Mouse (Mus musculus) hindlimb bud, embryonic 11.5 days (tissue): ENCODE measurements at regions not wholly inside any gene's neighbourhood (a gene's known extent, or its start where the extent isn't known, plus 50 kb on each side); places are given as distances from the start of the nearest gene placed in this dataset.

Experiments used
- DNase-seq: peaks from one replicate; pipeline ENCODE4 v3.0.0-alpha.2; 2012; ENCODE audit warnings: low read depth, low spot score; ENCODE audit errors: extremely low spot score

GRCm38 (mm10) chr3:128230390-128230789, 334.3 kb upstream of the Fam241a start:
- no peak for DNase-seq

- no peak for DNase-seq
These were observed 330.9 kb upstream of the Fam241a start for GRCm38 (mm10) chr3:128226930-128227585.

- no peak for DNase-seq
These were observed 330.4 kb upstream of the Fam241a start for GRCm38 (mm10) chr3:128226503-128226902.

- no peak for DNase-seq
These were observed 326.2 kb upstream of the Fam241a start for GRCm38 (mm10) chr3:128222344-128222743.

GRCm38 (mm10) chr3:128221625-128222024, 325.5 kb upstream of the Fam241a start:
- no peak for DNase-seq

- no peak for DNase-seq
These were observed 324.8 kb upstream of the Fam241a start for GRCm38 (mm10) chr3:128220776-128221550.

- DNase-seq = no peak
These were observed 321.8 kb upstream of the Fam241a start for GRCm38 (mm10) chr3:128217765-128218415.

GRCm38 (mm10) chr3:128212256-128212655, 316.1 kb upstream of the Fam241a start:
- no peak for DNase-seq

- no peak for DNase-seq
These were observed 314.5 kb upstream of the Fam241a start for GRCm38 (mm10) chr3:128210591-128210990.

- DNase-seq = no peak
These were observed 310.8 kb upstream of the Fam241a start for GRCm38 (mm10) chr3:128206948-128207347.

GRCm38 (mm10) chr3:128206483-128206882, 310.4 kb upstream of the Fam241a start:
- DNase-seq = no peak

- DNase-seq = no peak
These were observed 304.6 kb upstream of the Fam241a start for GRCm38 (mm10) chr3:128200574-128201235.

GRCm38 (mm10) chr3:128199466-128199865, 303.3 kb upstream of the Fam241a start:
- DNase-seq = no peak

GRCm38 (mm10) chr3:128192046-128192800, 296.1 kb upstream of the Fam241a start:
- DNase-seq = no peak

GRCm38 (mm10) chr3:128187330-128188044, 291.4 kb upstream of the Fam241a start:
- no peak for DNase-seq

- DNase-seq = no peak
These were observed 290.2 kb upstream of the Fam241a start for GRCm38 (mm10) chr3:128186278-128186677.

GRCm38 (mm10) chr3:128181221-128181908, 285.2 kb upstream of the Fam241a start:
- peak; percentile 69 for DNase-seq

GRCm38 (mm10) chr3:128149216-128149615, 253.1 kb upstream of the Fam241a start:
- no peak for DNase-seq

GRCm38 (mm10) chr3:128145329-128145728, 249.2 kb upstream of the Fam241a start:
- no peak for DNase-seq
